Mouse (Mus musculus) layer of hippocampus, adult 11-12 months (tissue): ENCODE measurements at regions not wholly inside any gene's neighbourhood (a gene's known extent, or its start where the extent isn't known, plus 50 kb on each side); places are given as distances from the start of the nearest gene placed in this dataset.

Source experiments
- DNase-seq: peaks from one replicate; pipeline ENCODE4 v3.0.0; 2022; ENCODE audit warnings: low spot score

GRCm38 (mm10) chr5:24237201-24237600 lies 72.4 kb downstream of the Nupl2 start:
- DNase-seq = no peak

GRCm38 (mm10) chr5:24239006-24239405 lies 74.2 kb downstream of the Nupl2 start:
- no peak for DNase-seq

GRCm38 (mm10) chr5:24244211-24244610 lies 79.4 kb downstream of the Nupl2 start:
- DNase-seq = no peak

GRCm38 (mm10) chr5:24255421-24255820 lies 90.7 kb downstream of the Nupl2 start:
- DNase-seq = no peak

- peak; percentile 75 for DNase-seq
Measured at GRCm38 (mm10) chr5:24261098-24261497, 90.3 kb downstream of the Kcnh2 start.

GRCm38 (mm10) chr5:24262146-24262545 lies 89.3 kb downstream of the Kcnh2 start:
- DNase-seq = no peak

- no peak for DNase-seq
Measured at GRCm38 (mm10) chr5:24264151-24264550, 87.3 kb downstream of the Kcnh2 start.

- DNase-seq = no peak
Measured at GRCm38 (mm10) chr5:24265431-24265830, 86.0 kb downstream of the Kcnh2 start.

GRCm38 (mm10) chr5:24266344-24267295 lies 84.8 kb downstream of the Kcnh2 start:
- peak; percentile 86 for DNase-seq
